Mouse (Mus musculus) right cerebral cortex, postnatal 14 days (tissue): ENCODE measurements around the gene Cactin.

Experiments used
- DNase-seq: peaks from one replicate; pipeline ENCODE4 v3.0.0; 2022

Gene Cactin

GRCm38 (mm10) chr10:81366477-81367206 is 45.7 kb downstream of the Cactin start:
- DNase-seq = no peak

GRCm38 (mm10) chr10:81367207-81367495 is 46.2 kb downstream of the Cactin start:
- DNase-seq = no peak

- no peak for DNase-seq
These were observed 54.4 kb downstream of the Cactin start for GRCm38 (mm10) chr10:81375322-81375721.
